Mouse (Mus musculus) limb, embryonic 12.5 days (tissue): ENCODE data around the gene Glp2r. TPM values are rescaled to one million over a fixed set of nuclear protein-coding genes. Genes with fewer than 3 reads are reported as not detected.

Experiments used
- ATAC-seq: fragments of 200-750 bp; cut with Nextera tagmentation; 2 replicates; pipeline ENCODE4 v1.8.0; 2017; ENCODE audit warnings: low read depth, moderate TSS enrichment; ENCODE audit not compliant: insufficient number of reproducible peaks, insufficient read depth, low FRiP score, low TSS enrichment
- H3K27ac ChIP-seq: fragments of 300-500 bp; sonication (generic); 2 replicates; pipeline ENCODE4 v1.5.1; 2016; ENCODE audit warnings: mild to moderate bottlenecking, moderate library complexity
- H3K27me3 ChIP-seq: fragments of 300-500 bp; sonication (generic); 2 replicates; pipeline ENCODE4 v1.6.1; 2016; ENCODE audit warnings: mild to moderate bottlenecking, moderate library complexity
- H3K36me3 ChIP-seq: fragments of 300-500 bp; sonication (generic); 2 replicates; pipeline ENCODE4 v1.6.1; 2016; ENCODE audit warnings: mild to moderate bottlenecking, moderate library complexity
- H3K4me1 ChIP-seq: fragments of 300-500 bp; sonication (generic); replicated peaks from 2 replicates; pipeline ENCODE4 v1.6.1; 2016
- H3K4me2 ChIP-seq: fragments of 300-500 bp; sonication (generic); 2 replicates; pipeline ENCODE4 v1.6.1; 2016; ENCODE audit warnings: mild to moderate bottlenecking, moderate library complexity
- H3K4me3 ChIP-seq: fragments of 300-500 bp; sonication (generic); replicated peaks from 2 replicates; pipeline ENCODE4 v1.5.1; 2016; ENCODE audit warnings: mild to moderate bottlenecking
- H3K9ac ChIP-seq: fragments of 300-500 bp; sonication (generic); replicated peaks from 2 replicates; pipeline ENCODE4 v1.6.1; 2016; ENCODE audit warnings: mild to moderate bottlenecking, moderate library complexity
- H3K9me3 ChIP-seq: fragments of 300-500 bp; sonication (generic); 2 replicates; pipeline ENCODE4 v1.6.1; 2016; ENCODE audit warnings: mild to moderate bottlenecking, moderate library complexity
- WGBS: fragments of 180-500 bp; shearing (Covaris S2); methylation state at CpG from one replicate; pipeline ENCODE4 v1.1.7; 2016; 5-methylcytosine and 5-hydroxymethylcytosine counted together
- polyA plus RNA-seq: library from polyadenylated mRNA; unstranded; fragments of >200 nt; fragmentation: Nextera tagmentation; extraction: Ambion mirVana; gene quantifications from 2 replicates; pipeline ENCODE4 v1.2.1, GENCODE M21; 2016

The Glp2r gene
- polyA plus RNA-seq = not detected in 2 replicates

- no peak within 1 kb of the TSS for H3K9ac ChIP-seq
Measured at GRCm38 (mm10) chr11:67771053-67771452, at the start of gene Glp2r. Glp2r (minus strand) TSS chr11:67771153.

GRCm38 (mm10) chr11:67820221-67820620 lies 49.3 kb upstream of the Glp2r start:
- H3K4me1 ChIP-seq = peaks cover 3% of the 10 kb centered on the region; the same call in 1 of the 2 replicates
- H3K9ac ChIP-seq = no peak overlapping the region
- ATAC-seq = no peak
- no peak overlapping the region for H3K27ac ChIP-seq
- no peak overlapping the region for H3K4me3 ChIP-seq
- 10% methylated on average over 4 of the region's 4 CpGs for WGBS
- 0 out of 2 replicates have a peak overlapping the region, but pooled peaks have one; percentile 46 for H3K4me2 ChIP-seq
- H3K27me3 ChIP-seq = no peaks in the 10 kb centered on the region
- no peaks in the 10 kb centered on the region for H3K9me3 ChIP-seq
- H3K36me3 ChIP-seq = no peaks in the 10 kb centered on the region

More at GRCm38 (mm10) chr11:67771053-67771452, at the start of gene Glp2r:
- H3K4me2 ChIP-seq = no peak within 1 kb of the TSS
- H3K27ac ChIP-seq = no peak within 1 kb of the TSS
- no peaks in the 10 kb centered on the region for H3K36me3 ChIP-seq
- H3K27me3 ChIP-seq = no peaks in the 10 kb centered on the region; the same call in 1 of the 2 replicates
- ATAC-seq = no peak
- no peaks in the 10 kb centered on the region; the same call in 1 of the 2 replicates for H3K4me1 ChIP-seq
- 82% methylated on average over 14 of the region's 14 CpGs for WGBS
- no peak within 1 kb of the TSS for H3K4me3 ChIP-seq
- H3K9me3 ChIP-seq = no peaks in the 10 kb centered on the region

GRCm38 (mm10) chr11:67819604-67820003 lies 48.7 kb upstream of the Glp2r start:
- H3K9me3 ChIP-seq = no peaks in the 10 kb centered on the region
- 6% methylated on average over 5 of the region's 5 CpGs for WGBS
- no peak overlapping the region for H3K9ac ChIP-seq
- ATAC-seq = no peak
- H3K27ac ChIP-seq = no peak overlapping the region
- no peaks in the 10 kb centered on the region for H3K27me3 ChIP-seq
- H3K4me2 ChIP-seq = peak overlapping the region; percentile 46
- no peak overlapping the region for H3K4me3 ChIP-seq
- no peaks in the 10 kb centered on the region for H3K36me3 ChIP-seq
- peaks cover 3% of the 10 kb centered on the region; the same call in 1 of the 2 replicates for H3K4me1 ChIP-seq

GRCm38 (mm10) chr11:67811535-67811934 lies 40.6 kb upstream of the Glp2r start:
- no peak overlapping the region for H3K4me2 ChIP-seq
- WGBS = 85% methylated on average over 6 of the region's 6 CpGs
- H3K9ac ChIP-seq = no peak overlapping the region

GRCm38 (mm10) chr11:67808051-67808450 lies 37.1 kb upstream of the Glp2r start:
- Histone ChIP-seq H3K4me3 (no peak overlapping the region), H3K4me1 (no peaks in the 10 kb centered on the region), H3K27me3 (no peaks in the 10 kb centered on the region), H3K9me3 (no peaks in the 10 kb centered on the region), H3K27ac (no peak overlapping the region), H3K36me3 (no peaks in the 10 kb centered on the region), H3K4me2 (no peak overlapping the region), H3K9ac (no peak overlapping the region)
- no peak for ATAC-seq
- 87% methylated on average over 5 of the region's 5 CpGs for WGBS

More at GRCm38 (mm10) chr11:67811535-67811934, 40.6 kb upstream of the Glp2r start:
- Histone ChIP-seq H3K4me1 (no peaks in the 10 kb centered on the region), H3K4me3 (no peak overlapping the region), H3K27me3 (no peaks in the 10 kb centered on the region), H3K36me3 (no peaks in the 10 kb centered on the region), H3K27ac (no peak overlapping the region), H3K9me3 (no peaks in the 10 kb centered on the region)
- no peak for ATAC-seq

- no peak for ATAC-seq
- WGBS = 81% methylated on average over 11 of the region's 11 CpGs
- no peaks in the 10 kb centered on the region for H3K27me3 ChIP-seq
Measured at GRCm38 (mm10) chr11:67806832-67807597, 36.1 kb upstream of the Glp2r start.

GRCm38 (mm10) chr11:67805538-67805937 lies 34.6 kb upstream of the Glp2r start:
- Histone ChIP-seq H3K9me3 (no peaks in the 10 kb centered on the region), H3K27me3 (no peaks in the 10 kb centered on the region), H3K4me2 (no peak overlapping the region), H3K4me1 (peaks cover 7% of the 10 kb centered on the region; the same call in 1 of the 2 replicates), H3K27ac (no peak overlapping the region), H3K36me3 (no peaks in the 10 kb centered on the region), H3K4me3 (no peak overlapping the region), H3K9ac (no peak overlapping the region)
- 83% methylated on average over 1 of the region's 1 CpGs for WGBS
- no peak for ATAC-seq

More at GRCm38 (mm10) chr11:67806832-67807597, 36.1 kb upstream of the Glp2r start:
- no peak overlapping the region for H3K27ac ChIP-seq
- no peak overlapping the region for H3K4me2 ChIP-seq
- no peaks in the 10 kb centered on the region for H3K4me1 ChIP-seq
- H3K4me3 ChIP-seq = no peak overlapping the region
- no peak overlapping the region for H3K9ac ChIP-seq
- H3K9me3 ChIP-seq = no peaks in the 10 kb centered on the region
- H3K36me3 ChIP-seq = no peaks in the 10 kb centered on the region

- H3K27ac ChIP-seq = no peak overlapping the region
- H3K4me2 ChIP-seq = no peak overlapping the region
- no peaks in the 10 kb centered on the region for H3K27me3 ChIP-seq
- no peak overlapping the region for H3K4me3 ChIP-seq
- no peaks in the 10 kb centered on the region for H3K36me3 ChIP-seq
- no peak overlapping the region for H3K9ac ChIP-seq
- H3K4me1 ChIP-seq = peaks cover 7% of the 10 kb centered on the region; the same call in 1 of the 2 replicates
- 49% methylated on average over 8 of the region's 8 CpGs for WGBS
- H3K9me3 ChIP-seq = no peaks in the 10 kb centered on the region
- ATAC-seq = no peak
Measured at GRCm38 (mm10) chr11:67801169-67801568, 30.2 kb upstream of the Glp2r start.

- Histone ChIP-seq H3K9ac (no peak overlapping the region), H3K4me1 (peaks cover 7% of the 10 kb centered on the region; the same call in 1 of the 2 replicates), H3K4me3 (no peak overlapping the region), H3K36me3 (no peaks in the 10 kb centered on the region), H3K27ac (no peak overlapping the region), H3K9me3 (no peaks in the 10 kb centered on the region), H3K4me2 (no peak overlapping the region), H3K27me3 (no peaks in the 10 kb centered on the region)
- no peak for ATAC-seq
Measured at GRCm38 (mm10) chr11:67800130-67800723, 29.3 kb upstream of the Glp2r start.

GRCm38 (mm10) chr11:67797931-67798330 lies 27.0 kb upstream of the Glp2r start, which contains the start of gene Dhrs7c:
Dhrs7c (plus strand) TSS chr11:67798187.
- H3K27ac ChIP-seq = no peak within 1 kb of the TSS

GRCm38 (mm10) chr11:67790182-67790581 lies 19.2 kb upstream of the Glp2r start:
- Histone ChIP-seq H3K36me3 (no peaks in the 10 kb centered on the region), H3K4me2 (no peak overlapping the region), H3K27me3 (no peaks in the 10 kb centered on the region), H3K4me3 (no peak overlapping the region), H3K27ac (no peak overlapping the region), H3K9ac (no peak overlapping the region), H3K4me1 (no peaks in the 10 kb centered on the region), H3K9me3 (no peaks in the 10 kb centered on the region)
- no peak for ATAC-seq
- WGBS = 83% methylated on average over 11 of the region's 11 CpGs

More at GRCm38 (mm10) chr11:67797931-67798330, 27.0 kb upstream of the Glp2r start, which contains the start of gene Dhrs7c:
- 67% methylated on average over 7 of the region's 7 CpGs for WGBS
- H3K27me3 ChIP-seq = no peaks in the 10 kb centered on the region
- no peaks in the 10 kb centered on the region for H3K9me3 ChIP-seq
- no peaks in the 10 kb centered on the region for H3K36me3 ChIP-seq
- no peak within 1 kb of the TSS for H3K9ac ChIP-seq
- no peak within 1 kb of the TSS for H3K4me3 ChIP-seq
- H3K4me2 ChIP-seq = no peak within 1 kb of the TSS
- H3K4me1 ChIP-seq = peaks cover 7% of the 10 kb centered on the region; the same call in 1 of the 2 replicates
- ATAC-seq = no peak
